Mouse (Mus musculus) stomach, postnatal 0 days (tissue): ENCODE measurements around the gene Shbg.

Source experiments
- CTCF ChIP-seq: IDR thresholded peaks from 2 replicates; pipeline ENCODE4 v1.5.1; 2016; ENCODE audit warnings: antibody characterized with exemption, low read depth, mild to moderate bottlenecking, moderate library complexity
- EP300 ChIP-seq: optimal IDR thresholded peaks from 2 replicates; pipeline ENCODE3; 2016; ENCODE audit warnings: antibody characterized with exemption

DNA sequence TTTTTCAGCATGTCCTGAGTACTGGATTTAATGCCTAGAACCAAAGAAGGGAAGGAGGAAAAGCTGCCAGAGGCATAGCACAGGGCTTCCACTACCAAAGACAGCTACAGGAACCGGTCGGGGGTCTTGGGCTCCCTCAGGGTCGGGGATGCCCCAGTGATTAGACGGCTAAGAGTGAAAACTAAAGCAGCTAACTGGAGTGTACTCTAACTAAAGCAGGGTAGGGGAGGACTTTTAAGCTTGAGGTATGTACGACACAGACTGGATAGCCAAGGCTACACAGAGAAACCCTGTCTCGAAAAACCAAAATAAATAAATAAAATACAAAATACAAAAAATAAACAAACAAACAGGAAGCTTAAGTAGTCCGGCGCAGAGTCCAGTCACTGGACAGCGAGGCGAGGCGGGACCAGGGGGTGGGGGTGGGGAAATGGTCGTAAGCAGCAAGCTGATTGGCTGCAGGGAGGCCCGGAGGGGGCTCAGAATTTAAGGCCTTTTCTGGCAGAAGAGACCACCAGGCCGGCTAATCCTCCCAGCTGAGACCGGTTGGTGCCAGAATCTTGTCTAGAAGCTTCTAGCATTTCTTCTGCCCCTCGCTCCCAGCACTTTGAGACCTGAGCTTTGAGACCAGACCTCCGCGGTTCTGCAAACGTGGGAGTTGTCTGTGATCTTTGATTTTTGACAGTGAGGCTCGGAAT lies 4.0 kb upstream of the Shbg start, which contains the start of gene Sat2:
- no peak for TF ChIP-seq CTCF
- TF ChIP-seq EP300: no peak
